Mouse (Mus musculus): Measurements from ENCODE around the gene Myzap.
A peak's percentile ranks its signal among the peaks of the same experiment; 100 is the strongest.

The Myzap gene

GRCm38 (mm10) chr9:71599861-71600260, 7.7 kb upstream of the Myzap start:
- no peak for DNase-seq

- no peak for DNase-seq
Measured at GRCm38 (mm10) chr9:71596888-71597287, 4.7 kb upstream of the Myzap start.

GRCm38 (mm10) chr9:71592577-71593285, 571 bp upstream of the Myzap start:
- DNase-seq, result no peak

- no peak for DNase-seq
Measured at GRCm38 (mm10) chr9:71591106-71591505, 1.1 kb downstream of the Myzap start.

DNA sequence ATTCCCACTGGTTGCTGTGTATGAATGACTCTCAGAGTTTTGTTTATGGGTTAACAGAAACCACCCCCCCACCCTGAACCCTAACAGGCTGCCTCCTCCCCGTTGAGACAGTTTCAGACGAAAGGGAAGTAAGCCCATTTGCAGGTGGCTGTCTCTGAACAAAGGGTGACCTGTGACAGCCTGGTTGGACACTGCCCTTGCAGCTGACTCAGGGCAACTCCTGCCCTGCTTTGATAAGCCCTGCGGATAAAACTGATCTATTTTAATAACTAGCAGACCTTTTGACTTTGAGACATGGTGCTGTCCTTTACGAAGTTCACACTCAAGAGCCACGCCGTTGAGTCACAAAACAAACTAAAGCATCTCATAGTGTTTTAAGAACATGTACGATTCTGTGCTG, 2.4 kb downstream of the Myzap start:
- no peak for DNase-seq

GRCm38 (mm10) chr9:71588930-71589592, 3.1 kb downstream of the Myzap start:
- DNase-seq, result no peak

DNA sequence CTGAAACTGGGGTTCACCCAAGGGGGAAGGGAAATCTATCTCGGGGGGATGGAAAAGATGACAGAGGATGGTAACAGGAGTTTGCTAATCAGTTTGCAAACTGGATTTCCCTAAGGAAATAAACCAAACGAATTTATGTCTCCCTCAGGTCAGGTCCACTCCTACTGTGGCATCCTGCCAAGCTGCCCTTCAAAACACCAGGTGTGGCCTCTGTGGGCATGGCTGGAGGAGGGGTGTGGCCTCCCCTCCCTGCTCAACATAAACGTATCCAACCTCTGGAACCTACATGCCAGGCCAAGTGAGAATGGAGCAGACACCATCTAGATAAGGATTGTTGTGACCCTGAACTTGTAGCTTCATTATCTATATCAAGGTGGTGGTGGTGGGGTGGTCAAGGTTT, 5.8 kb downstream of the Myzap start:
- DNase-seq, result peak; percentile 26

DNA sequence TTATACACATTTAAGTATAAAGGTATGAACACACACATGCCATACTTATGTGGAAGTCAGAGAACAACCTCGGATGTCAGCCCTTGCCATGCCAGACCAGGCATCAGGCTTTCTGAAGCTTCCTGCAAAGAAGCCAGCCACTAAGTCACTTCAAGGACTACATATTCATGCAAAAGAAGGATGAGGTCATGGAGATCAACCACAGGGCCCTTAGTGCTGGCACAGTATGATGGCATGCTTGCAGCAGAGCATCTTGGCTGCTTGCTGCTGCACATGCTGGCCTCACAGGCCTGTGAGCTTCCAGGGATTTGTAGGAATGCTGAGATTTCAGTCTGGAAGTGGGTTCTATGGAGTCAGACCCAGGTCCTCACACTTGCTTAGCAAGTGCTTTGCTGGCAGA, 9.4 kb downstream of the Myzap start:
- no peak for DNase-seq

- DNase-seq, result no peak
Measured at GRCm38 (mm10) chr9:71578896-71579564, 13.1 kb downstream of the Myzap start.

DNA sequence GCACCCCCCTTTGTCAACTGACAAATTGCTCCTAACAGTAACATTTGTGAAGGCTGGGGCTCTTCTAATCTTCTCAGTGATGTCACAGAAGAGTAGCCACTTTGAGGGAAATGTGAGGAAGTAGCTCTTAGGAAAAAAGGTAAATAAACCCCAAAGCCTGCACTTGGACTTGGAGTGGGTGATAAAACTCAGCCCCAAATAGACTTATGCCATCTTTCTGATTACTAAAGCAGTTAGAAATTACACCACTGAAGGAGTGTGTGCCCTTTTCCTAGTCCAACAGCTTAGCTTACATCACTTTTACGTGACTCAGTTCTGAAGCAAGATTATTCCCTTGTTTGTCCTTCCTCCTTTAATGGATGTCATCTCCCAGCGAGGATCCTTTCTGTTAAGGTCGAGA, 17.7 kb downstream of the Myzap start:
- DNase-seq, result no peak

DNA sequence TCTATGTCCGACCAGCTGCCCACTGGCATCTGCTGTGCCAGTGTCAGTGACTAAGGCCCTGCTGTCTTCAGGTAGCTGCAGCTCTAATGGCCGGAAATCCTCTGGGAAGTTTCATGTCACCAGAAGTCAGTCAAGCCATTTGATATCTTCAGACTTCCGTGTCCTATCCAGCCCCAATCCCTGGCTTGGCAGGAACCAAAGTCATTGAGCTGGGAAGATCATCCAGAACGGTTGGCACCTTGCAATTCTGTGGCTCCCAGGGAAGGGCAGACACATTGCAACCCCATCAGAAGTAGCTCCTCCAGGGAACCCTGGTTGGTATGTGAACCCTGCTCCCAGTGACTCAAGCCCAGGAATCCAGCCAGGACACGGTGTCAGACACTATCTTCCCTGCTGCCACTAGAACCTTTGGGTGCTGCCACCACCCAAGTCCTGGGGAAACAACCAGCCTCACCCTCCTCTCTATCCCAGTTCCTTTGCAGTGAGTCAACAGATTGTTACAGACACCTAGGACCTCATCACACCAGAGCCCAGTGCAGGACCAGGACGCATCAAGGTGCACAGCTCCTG, 18.3 kb downstream of the Myzap start:
- DNase-seq, result no peak

- no peak for DNase-seq
Measured at GRCm38 (mm10) chr9:71571150-71571633, 21.0 kb downstream of the Myzap start.

DNA sequence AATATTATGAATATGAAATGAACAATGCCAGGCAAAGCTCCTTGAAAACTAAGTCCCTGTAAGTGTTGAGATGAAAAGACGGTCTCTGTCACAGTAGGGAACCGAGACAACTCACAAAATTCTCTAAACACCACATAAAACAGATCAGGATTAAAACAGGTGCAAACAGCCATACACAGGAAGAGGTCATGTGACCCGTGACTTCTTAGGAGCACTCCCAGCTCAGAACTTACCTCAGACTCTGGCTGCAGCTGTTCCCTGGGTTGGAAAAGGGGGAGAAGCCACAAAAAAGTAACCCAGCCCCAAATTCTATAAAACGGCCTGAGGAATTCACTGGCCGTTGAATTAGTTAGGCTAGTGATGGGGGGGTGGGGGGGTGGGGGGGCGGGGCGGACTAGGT, 22.0 kb downstream of the Myzap start:
- no peak for DNase-seq

- DNase-seq, result no peak
Measured at GRCm38 (mm10) chr9:71568323-71568942, 23.7 kb downstream of the Myzap start.

DNA sequence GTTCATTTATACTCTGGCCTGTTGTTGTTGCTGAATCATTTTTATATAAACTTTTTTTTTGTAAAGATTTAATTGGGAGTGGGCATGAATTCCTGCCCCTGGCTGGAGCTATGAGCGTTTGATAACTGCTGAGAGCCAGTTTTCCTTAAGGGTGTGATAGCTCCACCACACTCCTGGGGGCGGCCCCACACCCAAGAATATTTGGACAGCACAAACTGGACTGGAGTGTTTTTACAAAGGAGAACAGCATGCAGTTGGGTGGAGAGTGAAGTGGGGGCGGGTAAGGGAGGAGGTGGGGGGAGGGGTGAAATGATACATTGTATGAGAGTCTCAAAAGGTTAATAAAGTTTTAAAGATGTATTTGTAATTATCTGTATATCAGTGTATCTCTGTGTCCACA, 24.8 kb downstream of the Myzap start:
- no peak for DNase-seq

DNA sequence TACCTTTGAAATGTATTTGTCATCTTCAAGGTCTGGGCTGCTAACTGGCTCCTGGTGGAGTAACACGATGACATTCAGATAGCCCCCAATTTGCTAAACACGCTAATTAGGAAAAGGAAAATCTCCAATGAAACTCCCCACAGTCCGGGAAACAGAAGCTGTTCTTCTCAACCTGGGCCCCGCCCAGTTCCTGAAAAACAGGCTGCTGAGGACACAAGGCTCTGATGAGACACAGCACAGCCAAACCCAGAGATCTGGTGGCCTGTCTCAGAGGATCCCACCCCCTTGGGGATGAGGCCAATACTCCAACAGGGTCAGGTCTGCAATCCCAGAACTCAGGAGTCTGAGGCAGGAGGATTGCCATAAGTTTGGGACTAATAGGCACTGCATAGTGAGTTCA, 25.4 kb downstream of the Myzap start:
- DNase-seq, result no peak

DNA sequence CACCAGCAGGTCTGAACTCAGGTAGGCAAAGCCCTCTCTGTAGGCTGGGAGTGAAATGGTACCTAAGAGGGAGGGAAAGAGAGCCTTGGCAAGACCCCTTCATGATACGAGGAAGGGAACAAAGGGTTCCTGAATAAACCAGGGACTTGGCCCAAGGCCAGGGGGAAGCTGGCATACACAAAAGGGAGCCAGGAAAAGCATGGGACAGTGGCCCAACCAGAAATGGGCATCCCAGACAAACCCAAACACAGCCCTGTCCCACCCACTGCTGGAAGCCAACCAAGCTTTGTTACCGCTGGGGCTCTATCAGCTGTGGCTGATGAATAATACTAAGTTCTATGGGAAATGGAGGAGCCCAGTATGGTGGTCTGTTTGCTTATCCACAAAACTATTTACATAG, 34.4 kb downstream of the Myzap start:
- peak; percentile 19 for DNase-seq

GRCm38 (mm10) chr9:71554001-71554400, 38.2 kb downstream of the Myzap start:
- DNase-seq, result no peak

- DNase-seq, result no peak
Measured at GRCm38 (mm10) chr9:71550176-71550575, 42.0 kb downstream of the Myzap start.

DNA sequence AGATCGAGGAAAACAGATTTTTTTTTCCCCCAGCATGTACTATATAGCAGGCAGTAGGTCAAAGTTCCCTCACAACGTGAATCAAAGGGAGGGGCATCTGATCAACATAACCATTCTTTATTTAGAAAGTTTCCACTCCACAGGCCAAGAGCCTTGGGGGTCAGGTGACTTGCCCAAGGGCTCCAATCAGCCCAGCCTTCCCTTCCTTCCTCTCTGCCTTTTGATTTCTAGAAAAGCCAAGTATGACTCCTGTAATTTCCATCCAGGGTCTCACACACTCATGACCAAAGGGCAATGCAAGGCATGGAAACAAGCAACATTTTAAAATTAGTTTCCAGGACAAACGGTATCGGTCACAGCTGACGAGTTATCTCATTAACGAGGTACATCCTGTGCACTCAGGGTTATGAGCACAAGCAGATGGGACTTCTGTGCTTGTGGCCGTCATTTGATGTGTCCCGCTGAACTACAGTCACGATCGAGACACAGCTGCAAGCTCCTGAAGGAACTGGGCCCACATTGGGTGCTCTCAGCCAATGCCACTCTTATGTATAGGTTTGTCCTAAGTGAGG, 44.4 kb downstream of the Myzap start:
- no peak for DNase-seq

- no peak for DNase-seq
Measured at GRCm38 (mm10) chr9:71544831-71545230, 47.3 kb downstream of the Myzap start.

- peak; percentile 77 for DNase-seq
Measured at GRCm38 (mm10) chr9:71543443-71544222, 48.5 kb downstream of the Myzap start.

Data from kidney, adult 9 months (tissue).